Mouse (Mus musculus) erythroblast, embryonic 14.5 days (primary cell): ENCODE measurements around the gene Frmd8. TPM values are rescaled to one million over a fixed set of nuclear protein-coding genes. Genes with fewer than 3 reads are reported as not detected.
"Not testable (repeated sequence)": the region's sequence is repeated elsewhere in the genome, so short reads cannot be mapped to it uniquely, and the experiment has no call there.

Source experiments
- H3K27me3 ChIP-seq: 2 replicates; pipeline ENCODE4 v1.6.1; 2012; ENCODE audit warnings: inconsistent platforms; ENCODE audit not compliant: control insufficient read depth
- H3K36me3 ChIP-seq: 2 replicates; pipeline ENCODE4 v1.6.1; 2012; ENCODE audit warnings: mild to moderate bottlenecking, inconsistent platforms; ENCODE audit not compliant: control insufficient read depth
- H3K4me1 ChIP-seq: 2 replicates; pipeline ENCODE4 v1.6.1; 2012; ENCODE audit warnings: inconsistent platforms; ENCODE audit not compliant: control insufficient read depth
- H3K4me3 ChIP-seq: replicated peaks from 2 replicates; pipeline ENCODE3; 2012; ENCODE audit warnings: moderate library complexity, mild to moderate bottlenecking, inconsistent platforms
- H3K9me3 ChIP-seq: 2 replicates; pipeline ENCODE4 v1.6.1; 2012; ENCODE audit warnings: low read length, inconsistent platforms, mixed read lengths; ENCODE audit not compliant: control insufficient read depth
- GATA1 ChIP-seq: IDR thresholded peaks from 2 replicates; pipeline ENCODE4 v1.6.1; 2012; ENCODE audit warnings: low read length, inconsistent platforms, mixed read lengths
- TAL1 ChIP-seq: IDR thresholded peaks from 3 replicates; pipeline ENCODE4 v1.6.1; 2012; ENCODE audit warnings: low read length, inconsistent platforms, mixed read lengths
- polyA plus RNA-seq: library from polyadenylated mRNA; stranded (reverse); fragments of >175 nt; gene quantifications from 2 replicates; pipeline ENCODE4 v1.2.3, GENCODE M21; 2012

Frmd8 gene
- polyA plus RNA-seq, 1 experiment = 0.75 TPM

GRCm38 (mm10) chr19:5815010-5815409 lies 60.1 kb downstream of the Frmd8 start:
- Histone ChIP-seq H3K9me3 (no peaks in the 10 kb centered on the region), H3K27me3 (no peaks in the 10 kb centered on the region), H3K4me1 (peaks cover 45% of the 10 kb centered on the region), H3K4me3 (no peak overlapping the region), H3K36me3 (no peaks in the 10 kb centered on the region)
- TF ChIP-seq TAL1 (no peak), GATA1 (no peak)

- H3K36me3 ChIP-seq, H3K4me3 ChIP-seq, H3K27me3 ChIP-seq, H3K9me3 ChIP-seq: not testable (repeated sequence)
- H3K4me1 ChIP-seq = peaks cover 43% of the 10 kb centered on the region
These were observed 61.0 kb downstream of the Frmd8 start for GRCm38 (mm10) chr19:5814048-5814447.

DNA sequence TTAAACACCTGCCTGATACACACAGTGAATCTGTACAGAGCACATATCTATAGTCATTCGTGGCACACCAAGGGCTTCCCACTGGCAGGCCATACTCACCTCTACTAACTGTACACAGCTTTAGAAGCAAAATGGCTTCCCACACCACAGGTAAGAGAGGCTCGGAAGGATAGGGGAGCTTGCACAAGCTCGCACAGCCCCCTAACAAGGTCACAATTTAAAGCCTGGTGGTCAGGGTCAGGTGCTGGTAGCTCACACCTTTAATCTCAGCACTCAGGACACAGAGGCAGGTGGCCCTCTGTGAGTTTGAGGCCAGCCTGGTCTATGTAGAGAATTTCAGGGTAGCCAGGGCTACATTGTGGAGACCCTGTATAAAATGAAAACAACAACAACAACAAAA lies 61.5 kb downstream of the Frmd8 start:
- Histone ChIP-seq H3K4me1 (peaks cover 40% of the 10 kb centered on the region), H3K4me3 (no peak overlapping the region), H3K27me3 (no peaks in the 10 kb centered on the region), H3K36me3 (no peaks in the 10 kb centered on the region), H3K9me3 (no peaks in the 10 kb centered on the region)
- no peak for TF ChIP-seq TAL1
- TF ChIP-seq GATA1 = no peak

DNA sequence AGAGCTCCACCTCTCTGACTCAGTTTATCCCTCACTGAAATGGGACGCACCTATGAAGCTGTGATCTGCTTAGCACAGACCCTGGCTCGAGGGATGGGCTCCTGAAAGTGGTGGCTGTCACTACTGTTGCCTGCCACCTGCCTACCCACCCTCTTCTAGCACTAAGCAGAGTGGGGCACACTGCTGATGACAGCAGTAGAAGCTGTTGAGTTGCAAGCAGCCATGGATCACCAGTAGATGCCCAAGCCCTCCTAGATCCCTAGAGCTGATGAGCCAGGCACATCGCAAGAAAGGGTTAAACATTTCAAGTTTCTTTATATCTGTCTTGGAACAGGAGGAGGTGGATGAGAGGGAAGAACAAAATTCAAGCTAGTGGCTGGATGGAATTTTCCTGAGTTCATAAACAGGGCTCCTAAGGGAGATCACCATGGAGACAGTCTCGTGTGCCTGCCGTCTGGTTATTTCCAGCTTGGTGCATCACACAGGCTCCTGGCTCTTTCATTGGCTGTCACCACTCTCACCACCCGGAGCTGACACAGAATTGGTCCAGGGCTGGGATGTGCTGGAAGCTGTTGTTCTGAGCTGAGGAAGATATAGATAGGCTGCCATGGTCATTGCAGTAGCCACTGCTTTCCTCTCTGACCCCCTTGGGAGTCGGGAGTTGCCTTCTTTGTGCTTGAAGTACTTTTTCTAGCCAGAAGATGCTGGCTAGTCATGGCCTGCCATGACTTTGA lies 63.1 kb downstream of the Frmd8 start:
- Histone ChIP-seq H3K27me3 (no peaks in the 10 kb centered on the region), H3K4me3 (no peak overlapping the region), H3K36me3 (no peaks in the 10 kb centered on the region), H3K9me3 (no peaks in the 10 kb centered on the region), H3K4me1 (peaks cover 34% of the 10 kb centered on the region)
- TF ChIP-seq TAL1 = no peak
- TF ChIP-seq GATA1 = no peak

DNA sequence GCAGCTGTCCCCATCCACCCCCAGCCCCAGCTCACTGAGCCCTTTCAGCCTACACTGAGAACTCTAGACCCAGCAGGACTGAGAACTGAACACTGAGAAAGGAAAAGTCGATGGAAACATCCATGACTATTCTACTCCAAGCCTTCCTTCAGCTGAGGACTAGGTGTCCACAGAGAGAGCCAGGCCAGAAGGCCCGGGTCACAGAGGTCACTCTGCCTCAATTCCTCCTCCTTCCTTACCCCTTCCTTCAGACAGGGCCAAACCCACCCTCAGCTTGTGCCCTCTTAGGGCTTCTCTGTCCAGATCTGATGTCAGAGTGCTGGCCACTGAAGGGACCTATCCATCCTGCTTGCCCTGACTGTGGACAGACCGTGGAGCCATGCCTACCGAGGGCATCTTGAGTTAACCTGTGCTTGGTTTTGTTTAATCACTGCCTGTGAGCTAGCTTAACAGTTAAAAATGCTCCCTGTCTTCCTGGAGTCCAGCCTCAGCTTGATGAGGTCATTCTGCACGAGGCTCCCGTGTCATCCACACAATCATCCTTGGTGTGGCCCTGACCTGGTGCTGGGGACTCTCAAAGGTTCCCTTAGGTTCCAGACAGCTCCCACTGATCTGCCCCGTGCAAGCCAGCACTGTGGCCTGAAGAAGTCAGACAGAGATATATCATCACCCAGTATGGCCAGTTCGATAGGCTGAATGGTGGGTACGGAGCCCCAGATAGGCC lies 64.1 kb downstream of the Frmd8 start:
- no peak for TF ChIP-seq GATA1
- no peak for TF ChIP-seq TAL1
- peaks cover 36% of the 10 kb centered on the region for H3K4me1 ChIP-seq
- H3K27me3 ChIP-seq = no peaks in the 10 kb centered on the region
- no peak overlapping the region for H3K4me3 ChIP-seq
- H3K36me3 ChIP-seq = no peaks in the 10 kb centered on the region
- no peaks in the 10 kb centered on the region for H3K9me3 ChIP-seq

- H3K4me3 ChIP-seq = no peak overlapping the region
- TF ChIP-seq TAL1 (no peak), GATA1 (no peak)
- H3K36me3 ChIP-seq = no peaks in the 10 kb centered on the region
- H3K27me3 ChIP-seq = no peaks in the 10 kb centered on the region
- H3K9me3 ChIP-seq = no peaks in the 10 kb centered on the region
- H3K4me1 ChIP-seq = peaks cover 37% of the 10 kb centered on the region
These were observed 64.8 kb downstream of the Frmd8 start for GRCm38 (mm10) chr19:5810103-5810839.

DNA sequence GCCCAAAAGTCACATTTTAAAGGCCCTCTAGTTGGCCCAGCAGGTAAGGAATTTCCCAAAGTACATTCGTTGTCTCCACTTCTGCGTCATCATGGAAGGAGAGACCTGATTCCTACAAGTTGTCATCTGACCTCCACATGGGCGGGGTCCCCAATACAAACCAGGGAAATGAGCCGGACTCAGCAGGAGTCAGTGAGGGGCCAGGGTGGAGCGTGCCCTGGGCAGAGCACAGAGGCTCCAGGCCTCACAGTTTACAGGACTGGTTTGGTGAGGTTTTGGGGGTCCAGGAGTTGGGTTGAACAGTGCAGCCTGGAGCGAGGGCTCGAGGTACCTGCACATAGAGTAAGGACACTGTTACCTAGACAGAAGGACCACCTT lies 65.4 kb downstream of the Frmd8 start:
- no peak overlapping the region for H3K4me3 ChIP-seq
- TF ChIP-seq TAL1 (no peak), GATA1 (no peak)
- no peaks in the 10 kb centered on the region for H3K9me3 ChIP-seq
- H3K27me3 ChIP-seq = no peaks in the 10 kb centered on the region
- H3K36me3 ChIP-seq = no peaks in the 10 kb centered on the region
- peaks cover 43% of the 10 kb centered on the region for H3K4me1 ChIP-seq

DNA sequence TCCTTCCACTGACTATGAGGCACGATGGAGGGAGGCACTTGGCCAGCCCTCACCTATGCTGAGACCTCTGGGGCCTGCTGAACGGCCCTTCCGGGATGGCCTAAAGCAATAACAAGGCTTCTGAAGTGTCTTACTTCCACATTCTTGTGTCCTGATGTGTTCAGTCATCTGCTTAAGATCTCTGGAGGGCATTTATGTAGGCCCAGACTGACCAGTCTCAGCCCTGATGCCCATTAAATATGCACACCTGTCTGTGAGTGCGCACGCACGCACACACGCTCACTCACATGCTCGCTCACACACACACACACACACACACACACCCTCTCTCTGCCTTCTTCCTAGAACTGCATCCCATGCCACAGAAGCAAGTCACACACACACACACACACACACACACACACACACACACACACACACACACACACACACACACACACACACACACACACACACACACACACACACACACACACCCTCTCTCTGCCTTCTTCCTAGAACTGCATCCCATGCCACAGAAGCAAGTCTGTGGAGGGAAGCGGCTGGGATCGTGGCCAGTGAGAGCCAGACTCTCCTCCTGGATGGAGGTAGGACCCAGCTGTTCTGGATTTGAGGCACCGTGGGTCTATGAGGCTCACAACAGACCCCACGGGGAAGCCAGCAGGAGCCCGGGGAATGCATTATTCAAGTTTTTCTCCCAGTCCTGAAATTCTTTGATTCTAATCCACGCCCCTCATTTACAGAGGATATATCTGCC lies 65.9 kb downstream of the Frmd8 start:
- no peak overlapping the region for H3K4me3 ChIP-seq
- no peaks in the 10 kb centered on the region for H3K9me3 ChIP-seq
- H3K36me3 ChIP-seq = no peaks in the 10 kb centered on the region
- H3K4me1 ChIP-seq = peaks cover 49% of the 10 kb centered on the region
- H3K27me3 ChIP-seq = no peaks in the 10 kb centered on the region
- no peak for TF ChIP-seq TAL1
- no peak for TF ChIP-seq GATA1

- H3K4me1 ChIP-seq = peaks cover 59% of the 10 kb centered on the region
These were observed 67.3 kb downstream of the Frmd8 start for GRCm38 (mm10) chr19:5807740-5808139.

More at GRCm38 (mm10) chr19:5807740-5808139, 67.3 kb downstream of the Frmd8 start:
- TF ChIP-seq GATA1 (no peak), TAL1 (no peak)
- Histone ChIP-seq H3K27me3 (no peaks in the 10 kb centered on the region), H3K36me3 (no peaks in the 10 kb centered on the region), H3K9me3 (no peaks in the 10 kb centered on the region), H3K4me3 (no peak overlapping the region)
